In genomic region chr13:58287822-58288221, GRCm38 (mm10) we compare ENCODE assay signal across 8 mouse cellular contexts. TPM values are rescaled to one million over a fixed set of nuclear protein-coding genes. Genes with fewer than 3 reads are reported as not detected.
DNase-seq lines count a peak whose midpoint lies in the region; ATAC-seq and TF ChIP-seq lines count a peak whose summit lies in the region.

No protein-coding gene starts in this region.

- no peaks in the 10 kb centered on the region for H3K27me3 ChIP-seq in embryonic facial prominence, embryonic 15.5 days
- no peaks in the 10 kb centered on the region for H3K27me3 ChIP-seq in heart, postnatal 0 days (ENCODE audit: control insufficient read depth, insufficient read depth, low read length)
- H3K27me3 ChIP-seq in lung, embryonic 16.5 days (ENCODE audit: control insufficient read depth, insufficient read depth, low read depth, low read length), result no peaks in the 10 kb centered on the region

- ATAC-seq in embryonic facial prominence, embryonic 15.5 days (ENCODE audit: insufficient number of reproducible peaks, low FRiP score, low TSS enrichment, low read depth), result no peak
- peak; percentile 64 for ATAC-seq in heart, postnatal 0 days (ENCODE audit: insufficient read depth, low read depth)
- peak; percentile 82 for ATAC-seq in lung, embryonic 16.5 days (ENCODE audit: low read depth)

- no peaks in the 10 kb centered on the region for H3K9me3 ChIP-seq in ES-E14 (ENCODE audit: control insufficient read depth, insufficient read depth, low read depth, low read length)
- H3K9me3 ChIP-seq in embryonic facial prominence, embryonic 15.5 days (replicated peaks), result no peaks in the 10 kb centered on the region
- no peaks in the 10 kb centered on the region for H3K9me3 ChIP-seq in heart, postnatal 0 days (replicated peaks; ENCODE audit: control insufficient read depth, low read length)
- no peaks in the 10 kb centered on the region for H3K9me3 ChIP-seq in lung, embryonic 16.5 days (ENCODE audit: control insufficient read depth, low read length)

- in situ Hi-C loops in ES-E14 (cut with MboI; ENCODE audit: low sequenced_read_pairs in 2 of 2, unreplicated experiment in 2 of 2), result loop anchor here (10.0 to 25.0 kb wide), 3 partner anchors 97 to 257 kb away; partner anchors contain the start of gene 2210016F16Rik (in 1 of the 2)

- H3K4me3 ChIP-seq in ES-E14 (ENCODE audit: insufficient read depth in 1 of 2, low read depth in 1 of 2, low read length in 2 of 2, poor library complexity in 1 of 2, severe bottlenecking in 1 of 2), result no peak overlapping the region
- no peak overlapping the region for H3K4me3 ChIP-seq in embryonic facial prominence, embryonic 15.5 days (replicated peaks)
- H3K4me3 ChIP-seq in heart, postnatal 0 days (ENCODE audit: low read depth, low read length), result no peak overlapping the region
- no peak overlapping the region for H3K4me3 ChIP-seq in lung, embryonic 16.5 days (ENCODE audit: low read length)

- TF ChIP-seq CTCF in heart, postnatal 0 days (IDR thresholded peaks at IDR 0.05; ENCODE audit: low read depth), result peak; percentile 99

- peak; percentile 83 for DNase-seq in ES-E14 (ENCODE audit: low read depth, low spot score)
- DNase-seq in brain, adult 2 months (ENCODE audit: low read depth, low spot score), result peak; percentile 88
- peak; percentile 70 for DNase-seq in heart, postnatal 0 days (ENCODE audit: low spot score)
- DNase-seq in layer of hippocampus, adult 11-12 months (ENCODE audit: low spot score), result peak; percentile 68
- DNase-seq in right cerebral cortex, postnatal 10 days (ENCODE audit: low spot score in 2 of 2), result peak; percentile 63 to 90
- peak; percentile 82 for DNase-seq in urinary bladder, adult 2 months (ENCODE audit: low spot score)

- no peaks in the 10 kb centered on the region for H3K36me3 ChIP-seq in ES-E14 (ENCODE audit: control insufficient read depth, insufficient read depth, low read length, poor library complexity, severe bottlenecking)
- no peaks in the 10 kb centered on the region for H3K36me3 ChIP-seq in embryonic facial prominence, embryonic 15.5 days
- H3K36me3 ChIP-seq in heart, postnatal 0 days (replicated peaks; ENCODE audit: control insufficient read depth, insufficient read depth, low read length), result no peaks in the 10 kb centered on the region
- no peaks in the 10 kb centered on the region for H3K36me3 ChIP-seq in lung, embryonic 16.5 days (ENCODE audit: control insufficient read depth, insufficient read depth, low read length)

- H3K4me2 ChIP-seq in embryonic facial prominence, embryonic 15.5 days (replicated peaks), result 0 out of 2 replicates have a peak overlapping the region, but pooled peaks have one; percentile 5
- no peak overlapping the region for H3K4me2 ChIP-seq in heart, postnatal 0 days (ENCODE audit: low read depth, low read length)
- H3K4me2 ChIP-seq in lung, embryonic 16.5 days (ENCODE audit: low read depth, low read length), result no peak overlapping the region

- no peak for TF ChIP-seq EP300 in heart, postnatal 0 days (IDR thresholded peaks at IDR 0.05; ENCODE audit: low read depth)

- 12% methylated on average over 13 of the region's 13 CpGs for WGBS in embryonic facial prominence, embryonic 15.5 days
- 18% methylated on average over 13 of the region's 13 CpGs for WGBS in heart, postnatal 0 days
- WGBS in lung, embryonic 16.5 days, result 12% methylated on average over 13 of the region's 13 CpGs

- H3K27ac ChIP-seq in ES-E14 (ENCODE audit: insufficient read depth, low read depth, low read length, poor library complexity, severe bottlenecking), result no peak overlapping the region
- no peak overlapping the region for H3K27ac ChIP-seq in embryonic facial prominence, embryonic 15.5 days (replicated peaks)
- no peak overlapping the region for H3K27ac ChIP-seq in heart, postnatal 0 days (ENCODE audit: low read depth)
- H3K27ac ChIP-seq in lung, embryonic 16.5 days (ENCODE audit: low read length), result no peak overlapping the region

- H3K9ac ChIP-seq in ES-E14 (ENCODE audit: insufficient read depth, low read depth, low read length, poor library complexity, severe bottlenecking), result no peak overlapping the region
- H3K9ac ChIP-seq in embryonic facial prominence, embryonic 15.5 days, result no peak overlapping the region
- H3K9ac ChIP-seq in heart, postnatal 0 days (replicated peaks; ENCODE audit: low read depth, low read length), result no peak overlapping the region
- H3K9ac ChIP-seq in lung, embryonic 16.5 days (ENCODE audit: low read length), result no peak overlapping the region

- no peaks in the 10 kb centered on the region for H3K4me1 ChIP-seq in ES-E14 (ENCODE audit: control insufficient read depth in 2 of 2, insufficient read depth in 2 of 2, low read length in 2 of 2, poor library complexity in 1 of 2)
- H3K4me1 ChIP-seq in embryonic facial prominence, embryonic 15.5 days, result no peaks in the 10 kb centered on the region
- no peaks in the 10 kb centered on the region for H3K4me1 ChIP-seq in heart, postnatal 0 days (ENCODE audit: control insufficient read depth, insufficient read depth)
- no peaks in the 10 kb centered on the region for H3K4me1 ChIP-seq in lung, embryonic 16.5 days (replicated peaks; ENCODE audit: control insufficient read depth, insufficient read depth, low read length)

TF ChIP-seq in ES-E14, 5 proteins besides CTCF, POLR2A, EP300 and RAD21:
- TF ChIP-seq CHD2 (IDR thresholded peaks at IDR 0.05; ENCODE audit: low read depth, low read length), result no peak
- TF ChIP-seq HCFC1 (IDR thresholded peaks at IDR 0.05; ENCODE audit: borderline replicate concordance, insufficient read depth, low read length), result 0 out of 2 replicates have a peak, but pooled peaks have one; percentile 37
- no peak for TF ChIP-seq ZNF384 (IDR thresholded peaks at IDR 0.05; ENCODE audit: low read depth, low read length)
- TF ChIP-seq ZC3H11A (IDR thresholded peaks at IDR 0.05; ENCODE audit: borderline replicate concordance, low read depth, low read length), result peak; percentile 89; the same call in 1 of the 2 replicates
- 0 out of 2 replicates have a peak, but pooled peaks have one; percentile 59 for TF ChIP-seq MAFK (IDR thresholded peaks at IDR 0.05; ENCODE audit: insufficient read depth, low read depth, low read length)

RNA-seq across cellular contexts. Expression of gene Gkap1, which starts 12.3 kb away (rescaled TPM):
- total RNA-seq in ES-E14 (2012; rRNA removed), result 11.2 and 17.5 TPM in 2 replicates
- 23.1 and 26.8 TPM in 2 replicates for polyA plus RNA-seq in embryonic facial prominence, embryonic 15.5 days (2015; fragmentation: Nextera tagmentation; extraction: Ambion mirVana)
- total RNA-seq in heart, postnatal 0 days (2014; rRNA removed; ENCODE audit: low replicate concordance), result 16.0 and 16.6 TPM in 2 replicates
- polyA plus RNA-seq in heart, postnatal 0 days (2015; fragmentation: Nextera tagmentation; extraction: Ambion mirVana), result 16.2 and 17.4 TPM in 2 replicates
- 16.5 and 19.8 TPM in 2 replicates for polyA plus RNA-seq in lung, embryonic 16.5 days (2015; fragmentation: Nextera tagmentation; extraction: Ambion mirVana)
- 27.6 and 29.1 TPM in 2 replicates for polyA plus RNA-seq in urinary bladder, adult 2 months (2012; rRNA removed)
